Mouse (Mus musculus) spleen, postnatal 14 days (tissue): ENCODE results near the gene Igsf8.
A peak's percentile ranks its signal among the peaks of the same experiment; 100 is the strongest.
"Not testable (repeated sequence)": the region's sequence is repeated elsewhere in the genome, so short reads cannot be mapped to it uniquely, and the experiment has no call there.

Source experiments
- DNase-seq, 2 experiments: peaks; one replicate each; pipeline ENCODE4 v3.0.0; 2021 to 2022; ENCODE audit warnings: low spot score in 2 of 2

The Igsf8 gene

GRCm38 (mm10) chr1:172261477-172262078, at the start of gene Igsf8:
TSS of gene Igsf8 (plus strand) at chr1:172261641.
- no peak for DNase-seq

GRCm38 (mm10) chr1:172212776-172213175, 48.7 kb upstream of the Igsf8 start:
- no peak for DNase-seq

- no peak for DNase-seq
Observed at GRCm38 (mm10) chr1:172213771-172214170, 47.7 kb upstream of the Igsf8 start.

- no peak for DNase-seq
Observed at GRCm38 (mm10) chr1:172214748-172215147, 46.7 kb upstream of the Igsf8 start.

GRCm38 (mm10) chr1:172217148-172217547, 44.3 kb upstream of the Igsf8 start:
- peak; percentile 81 to 89 for DNase-seq

- no peak for DNase-seq
Observed at GRCm38 (mm10) chr1:172218164-172218910, 43.1 kb upstream of the Igsf8 start.

GRCm38 (mm10) chr1:172219451-172220406, 41.7 kb upstream of the Igsf8 start, which contains the start of gene Casq1:
TSS of gene Casq1 (minus strand) at chr1:172219868.
- DNase-seq, result no peak

- no peak for DNase-seq
Observed at GRCm38 (mm10) chr1:172220414-172220813, 41.0 kb upstream of the Igsf8 start.

GRCm38 (mm10) chr1:172221297-172222063, 40.0 kb upstream of the Igsf8 start:
- DNase-seq, result no peak

GRCm38 (mm10) chr1:172228209-172228608, 33.2 kb upstream of the Igsf8 start:
- no peak for DNase-seq

- DNase-seq, result no peak
Observed at GRCm38 (mm10) chr1:172229215-172229614, 32.2 kb upstream of the Igsf8 start.

GRCm38 (mm10) chr1:172240945-172241708, 20.3 kb upstream of the Igsf8 start:
- no peak for DNase-seq

- DNase-seq, result no peak
Observed at GRCm38 (mm10) chr1:172242401-172242800, 19.0 kb upstream of the Igsf8 start.

GRCm38 (mm10) chr1:172243547-172244205, 17.8 kb upstream of the Igsf8 start:
- no peak for DNase-seq

- DNase-seq, result not testable (repeated sequence)
Observed at GRCm38 (mm10) chr1:172244645-172245044, 16.8 kb upstream of the Igsf8 start.

GRCm38 (mm10) chr1:172247216-172247615, 14.2 kb upstream of the Igsf8 start:
- DNase-seq, result no peak

- DNase-seq, result no peak
Observed at GRCm38 (mm10) chr1:172247679-172248078, 13.8 kb upstream of the Igsf8 start.

- no peak for DNase-seq
Observed at GRCm38 (mm10) chr1:172258314-172258713, 3.1 kb upstream of the Igsf8 start, which contains the start of gene Atp1a4. TSS of gene Atp1a4 (minus strand) at chr1:172258414.

GRCm38 (mm10) chr1:172271208-172271607, 9.8 kb downstream of the Igsf8 start:
- DNase-seq, result no peak

GRCm38 (mm10) chr1:172271765-172272164, 10.3 kb downstream of the Igsf8 start:
- DNase-seq, result no peak
